Mouse (Mus musculus) heart, postnatal 0 days (tissue): ENCODE results near the gene Sfmbt2.

ENCODE experiments used
- CTCF ChIP-seq: IDR thresholded peaks from 2 replicates; pipeline ENCODE4 v1.5.1; 2016; ENCODE audit warnings: antibody characterized with exemption, control low read depth, low read depth
- EP300 ChIP-seq: IDR thresholded peaks from 2 replicates; pipeline ENCODE4 v1.6.1; 2016; ENCODE audit warnings: antibody characterized with exemption, low read depth

DNA sequence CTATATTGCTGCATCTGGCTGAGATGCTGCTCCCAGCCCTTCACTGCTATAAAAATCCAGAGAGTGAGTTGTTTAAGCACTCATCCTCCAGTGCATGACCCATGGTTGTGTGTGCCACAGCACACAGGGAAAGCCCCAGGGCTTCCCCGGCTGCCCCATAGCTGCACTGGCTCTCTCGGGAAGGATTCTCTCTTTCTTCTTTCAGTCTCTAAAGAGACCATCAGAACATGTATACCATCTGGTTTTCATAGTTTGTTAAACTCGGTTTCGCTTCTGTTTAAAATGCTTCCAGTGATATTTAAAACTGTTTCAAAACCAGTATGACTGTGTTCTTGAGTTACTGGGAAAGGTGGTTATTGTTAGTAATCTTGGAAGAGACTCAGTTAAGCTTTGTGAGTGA is 47.1 kb upstream of the Sfmbt2 start:
- TF ChIP-seq CTCF, result no peak
- no peak for TF ChIP-seq EP300
